Mouse (Mus musculus): ENCODE results near the gene Cped1.
A peak's percentile ranks its signal among the peaks of the same experiment; 100 is the strongest.

- no peak for TF ChIP-seq CTCF (IDR thresholded peaks at IDR 0.05)
- peak; percentile 92 for TF ChIP-seq POLR2A (IDR thresholded peaks at IDR 0.05; ENCODE audit: insufficient read depth, low read depth, low read length)
Measured at GRCm38 (mm10) chr6:21985732-21986540, at the start of gene Cped1.

Measured in heart, adult 2 months (tissue).